Mouse (Mus musculus): ENCODE data around the gene Lcp1. TPM values are rescaled to one million over a fixed set of nuclear protein-coding genes. Genes with fewer than 3 reads are reported as not detected.

The Lcp1 gene
- polyA plus RNA-seq, 1 experiment from 2014 or later = 24.8 TPM

DNA sequence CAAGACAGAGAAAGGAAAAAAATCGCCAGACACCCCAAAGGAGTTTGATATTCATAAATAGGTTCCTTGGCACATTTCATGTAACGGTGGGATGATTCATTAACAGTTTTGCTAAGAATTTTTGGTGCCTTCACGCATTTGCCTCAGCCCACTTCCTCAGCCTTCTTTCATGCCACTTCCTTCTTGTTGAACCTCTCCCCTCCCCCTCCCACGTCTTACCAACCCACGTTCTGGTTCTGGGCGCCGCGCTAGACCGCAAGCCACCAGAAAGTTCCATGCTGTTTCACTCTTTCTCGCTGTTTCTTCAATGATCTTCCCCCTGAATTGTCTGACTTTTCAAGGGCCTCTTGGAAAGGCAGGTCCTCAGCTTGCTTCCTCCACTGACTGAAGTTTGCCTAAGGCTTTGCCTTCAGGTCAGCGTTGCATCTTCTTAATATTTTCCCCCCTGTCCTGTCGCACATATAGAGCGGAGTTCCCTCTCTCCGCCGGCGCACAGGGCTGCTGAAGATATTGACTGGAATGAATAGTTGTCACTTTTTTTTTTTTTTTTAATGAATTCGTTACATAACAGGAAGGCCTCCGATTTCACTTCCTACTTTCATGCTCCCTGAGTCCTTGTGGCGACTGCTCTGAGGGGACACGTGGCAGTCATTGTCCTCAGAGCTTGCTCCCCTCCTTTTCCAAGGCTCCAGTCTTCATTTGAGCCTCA is 48.5 kb downstream of the Lcp1 start:
- Histone ChIP-seq H3K9me3 (no peaks in the 10 kb centered on the region), H3K27me3 (ENCODE audit: poor library complexity, severe bottlenecking) (no peaks in the 10 kb centered on the region), H3K4me3 (no peak overlapping the region), H3K4me1 (peaks cover 7% of the 10 kb centered on the region), H3K36me3 (replicated peaks) (no peaks in the 10 kb centered on the region), H3K27ac (no peak overlapping the region)
- 87% methylated on average over 20 of the region's 20 CpGs for WGBS
- no peak for DNase-seq (ENCODE audit: extremely low spot score, low spot score)

DNA sequence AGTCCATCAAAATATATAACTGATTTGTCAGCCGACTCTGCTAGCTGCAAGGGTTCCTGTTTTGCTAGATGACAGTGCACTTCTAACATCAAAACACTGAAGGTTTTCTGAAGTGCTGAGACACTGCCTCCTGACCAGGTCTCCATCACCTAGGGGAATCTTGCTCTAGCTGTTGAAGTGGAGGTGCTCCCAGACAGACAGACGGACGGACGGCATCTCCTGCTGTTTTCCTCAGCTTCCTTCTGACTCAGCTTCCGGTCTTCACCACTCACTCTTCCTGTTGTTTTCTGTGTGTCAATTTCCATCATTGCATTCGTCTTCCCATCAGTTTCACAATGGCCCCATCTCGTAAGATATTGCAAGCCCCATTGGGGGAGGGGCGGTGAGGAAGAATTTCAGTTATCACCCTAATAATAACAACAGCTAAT is 49.7 kb downstream of the Lcp1 start:
- Histone ChIP-seq H3K27me3 (ENCODE audit: poor library complexity, severe bottlenecking) (no peaks in the 10 kb centered on the region), H3K9me3 (no peaks in the 10 kb centered on the region), H3K27ac (no peak overlapping the region), H3K4me3 (no peak overlapping the region), H3K4me1 (peaks cover 7% of the 10 kb centered on the region), H3K36me3 (replicated peaks) (no peaks in the 10 kb centered on the region)
- 90% methylated on average over 8 of the region's 8 CpGs for WGBS
- no peak for DNase-seq (ENCODE audit: extremely low spot score, low spot score)

DNA sequence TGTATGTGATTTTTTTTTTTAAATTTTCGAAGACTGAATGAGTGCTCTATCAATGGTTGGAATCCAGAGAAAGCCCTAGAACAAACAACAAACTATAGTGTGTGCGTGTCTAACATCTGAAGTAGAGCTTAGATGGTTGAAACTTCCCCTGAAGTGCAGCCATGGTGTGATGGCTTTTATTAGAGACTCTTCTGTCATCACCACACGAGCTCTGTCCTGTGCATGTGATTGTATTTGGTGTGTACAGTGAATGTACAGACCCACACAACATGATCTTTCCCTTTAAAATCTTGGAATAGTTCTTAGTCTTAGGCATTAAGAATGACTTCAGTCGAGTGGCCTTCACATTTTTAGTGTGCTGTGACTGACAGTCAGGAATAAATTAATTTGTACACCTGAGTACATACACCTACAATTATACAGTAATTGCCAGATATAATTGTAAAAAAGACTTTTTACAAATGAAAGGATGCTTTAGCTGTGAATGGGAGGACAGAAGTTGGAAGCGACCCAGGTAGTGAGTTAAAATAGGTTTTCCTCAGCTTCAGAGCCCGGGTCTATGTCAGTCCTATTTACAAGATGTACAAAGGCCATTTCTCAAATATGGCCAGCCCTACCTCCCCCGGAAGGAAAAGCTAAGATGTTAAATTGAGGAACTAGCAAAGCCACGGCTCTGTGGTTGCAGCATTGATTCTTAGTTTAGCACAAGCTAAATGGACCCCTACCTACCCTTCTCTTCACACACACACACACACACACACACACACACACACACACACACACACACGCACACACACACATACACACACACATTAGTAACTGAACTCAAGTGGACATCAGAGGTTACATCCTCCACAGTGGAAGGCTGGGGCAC is 50.4 kb downstream of the Lcp1 start:
- H3K4me1 ChIP-seq = peaks cover 6% of the 10 kb centered on the region
- 85% methylated on average over 9 of the region's 9 CpGs for WGBS
- H3K36me3 ChIP-seq (replicated peaks) = no peaks in the 10 kb centered on the region
- H3K27me3 ChIP-seq (ENCODE audit: poor library complexity, severe bottlenecking) = no peaks in the 10 kb centered on the region
- H3K4me3 ChIP-seq = no peak overlapping the region
- DNase-seq (ENCODE audit: extremely low spot score, low spot score) = no peak
- no peak overlapping the region for H3K27ac ChIP-seq
- H3K9me3 ChIP-seq = no peaks in the 10 kb centered on the region

GRCm38 (mm10) chr14:75182378-75182777 is 51.5 kb downstream of the Lcp1 start:
- H3K4me3 ChIP-seq = no peak overlapping the region
- no peak for DNase-seq (ENCODE audit: extremely low spot score, low spot score)
- WGBS = 88% methylated on average over 4 of the region's 4 CpGs
- H3K27me3 ChIP-seq (ENCODE audit: poor library complexity, severe bottlenecking) = no peaks in the 10 kb centered on the region
- no peaks in the 10 kb centered on the region for H3K36me3 ChIP-seq (replicated peaks)
- no peaks in the 10 kb centered on the region for H3K4me1 ChIP-seq
- H3K27ac ChIP-seq = no peak overlapping the region
- H3K9me3 ChIP-seq = no peaks in the 10 kb centered on the region

DNA sequence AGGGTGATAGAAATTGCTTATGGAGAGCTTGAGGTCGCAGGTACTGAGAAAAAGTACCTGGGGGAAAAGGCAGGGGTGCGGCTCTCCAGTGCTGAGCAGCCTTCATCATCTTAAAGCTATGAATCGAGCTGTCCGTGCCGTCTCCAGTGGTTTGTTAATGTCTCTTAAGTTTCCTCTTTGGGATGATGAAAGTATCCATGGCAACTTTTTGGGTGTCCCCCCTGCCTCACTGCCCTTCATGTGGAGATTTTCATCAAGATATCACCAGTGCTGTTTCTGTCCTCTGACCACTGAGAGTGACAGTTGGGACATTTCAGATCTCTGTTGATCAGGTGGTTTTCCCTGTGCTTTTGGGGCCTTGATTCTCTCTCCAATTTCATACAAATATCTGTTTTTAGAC is 51.9 kb downstream of the Lcp1 start:
- WGBS = 85% methylated on average over 5 of the region's 5 CpGs
- Histone ChIP-seq H3K36me3 (replicated peaks) (no peaks in the 10 kb centered on the region), H3K9me3 (no peaks in the 10 kb centered on the region), H3K4me3 (no peak overlapping the region), H3K27ac (no peak overlapping the region), H3K27me3 (ENCODE audit: poor library complexity, severe bottlenecking) (no peaks in the 10 kb centered on the region), H3K4me1 (no peaks in the 10 kb centered on the region)
- DNase-seq (ENCODE audit: extremely low spot score, low spot score) = no peak

GRCm38 (mm10) chr14:75184069-75184790 is 53.3 kb downstream of the Lcp1 start:
- H3K4me1 ChIP-seq = no peaks in the 10 kb centered on the region
- WGBS = 89% methylated on average over 4 of the region's 4 CpGs
- no peak for DNase-seq (ENCODE audit: extremely low spot score, low spot score)
- no peak overlapping the region for H3K4me3 ChIP-seq
- no peaks in the 10 kb centered on the region for H3K27me3 ChIP-seq (ENCODE audit: poor library complexity, severe bottlenecking)
- H3K27ac ChIP-seq = no peak overlapping the region; the same call in 1 of the 2 replicates
- H3K36me3 ChIP-seq (replicated peaks) = no peaks in the 10 kb centered on the region
- no peaks in the 10 kb centered on the region for H3K9me3 ChIP-seq

DNA sequence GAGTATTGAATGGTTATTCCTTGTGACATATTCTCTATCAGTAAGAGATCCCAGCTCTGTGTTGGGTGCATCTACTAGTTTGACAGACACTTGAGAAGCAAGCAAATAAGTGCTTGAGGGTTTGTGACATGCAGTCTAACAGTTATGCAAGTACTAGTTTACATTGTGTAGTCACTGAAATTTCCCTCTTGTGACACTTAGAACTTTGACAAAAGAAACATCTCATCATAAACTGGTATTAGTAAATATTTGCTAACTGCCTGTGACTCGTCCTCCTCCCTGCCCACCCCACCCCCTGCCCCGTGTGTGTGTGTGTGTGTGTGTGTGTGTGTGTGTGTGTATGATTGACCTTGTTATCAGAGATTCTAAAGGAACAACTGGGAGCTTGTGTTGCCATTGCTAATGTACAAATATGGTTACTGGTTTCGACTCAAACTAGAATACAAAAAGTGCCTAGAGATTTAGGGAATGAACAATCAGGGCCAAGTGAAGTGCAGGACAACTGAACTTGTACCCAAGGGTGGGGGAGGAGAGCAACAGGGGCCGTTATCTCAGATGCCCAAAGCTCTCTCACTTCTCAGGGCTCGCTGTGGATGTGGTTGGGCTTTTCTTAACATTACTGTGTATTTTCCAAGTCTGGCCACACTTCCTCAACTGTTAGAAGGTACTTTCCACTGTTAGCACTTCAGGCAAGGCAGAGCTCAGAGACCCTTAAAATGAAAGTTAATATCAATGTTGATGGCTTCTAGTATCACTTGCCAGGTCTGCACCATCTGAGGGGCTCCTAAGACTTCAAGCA is 55.1 kb downstream of the Lcp1 start:
- 82% methylated on average over 5 of the region's 5 CpGs for WGBS
- no peaks in the 10 kb centered on the region for H3K4me1 ChIP-seq
- no peaks in the 10 kb centered on the region for H3K9me3 ChIP-seq
- no peaks in the 10 kb centered on the region for H3K27me3 ChIP-seq (ENCODE audit: poor library complexity, severe bottlenecking)
- H3K27ac ChIP-seq = no peak overlapping the region
- H3K36me3 ChIP-seq (replicated peaks) = no peaks in the 10 kb centered on the region
- no peak overlapping the region for H3K4me3 ChIP-seq
- no peak for DNase-seq (ENCODE audit: extremely low spot score, low spot score)

GRCm38 (mm10) chr14:75186858-75187415 is 56.0 kb downstream of the Lcp1 start:
- 92% methylated on average over 8 of the region's 8 CpGs for WGBS
- no peaks in the 10 kb centered on the region for H3K4me1 ChIP-seq
- H3K9me3 ChIP-seq = no peaks in the 10 kb centered on the region
- no peak overlapping the region for H3K4me3 ChIP-seq
- H3K36me3 ChIP-seq (replicated peaks) = no peaks in the 10 kb centered on the region
- no peaks in the 10 kb centered on the region for H3K27me3 ChIP-seq (ENCODE audit: poor library complexity, severe bottlenecking)
- no peak for DNase-seq (ENCODE audit: extremely low spot score, low spot score)
- H3K27ac ChIP-seq = no peak overlapping the region

GRCm38 (mm10) chr14:75188521-75188920 is 57.6 kb downstream of the Lcp1 start:
- Histone ChIP-seq H3K36me3 (replicated peaks) (no peaks in the 10 kb centered on the region), H3K9me3 (no peaks in the 10 kb centered on the region), H3K27me3 (ENCODE audit: poor library complexity, severe bottlenecking) (no peaks in the 10 kb centered on the region), H3K4me3 (no peak overlapping the region), H3K27ac (no peak overlapping the region), H3K4me1 (no peaks in the 10 kb centered on the region)
- DNase-seq (ENCODE audit: extremely low spot score, low spot score) = no peak
- whole genome bisulfite sequencing = 67% methylated on average over 6 of the region's 6 CpGs

DNA sequence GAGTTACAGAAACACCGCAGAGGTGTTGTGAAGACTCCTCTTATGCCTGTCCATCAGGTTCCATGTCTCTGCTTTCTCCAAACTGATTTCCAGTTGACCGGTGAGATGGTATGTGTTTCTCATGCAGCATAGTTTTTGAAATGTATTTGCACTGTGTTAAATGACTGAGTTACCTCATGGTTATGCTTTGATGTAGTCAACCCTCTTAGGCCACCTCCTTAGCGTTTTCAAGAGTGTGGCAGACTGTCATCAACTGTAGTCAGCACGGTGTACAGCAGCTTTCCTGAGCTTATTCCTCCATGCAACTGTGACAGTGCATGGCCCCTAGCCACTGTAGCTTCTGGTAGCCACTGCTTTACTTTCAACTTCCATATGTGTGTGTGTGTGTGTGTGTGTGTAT is 58.1 kb downstream of the Lcp1 start:
- Histone ChIP-seq H3K9me3 (no peaks in the 10 kb centered on the region), H3K4me3 (no peak overlapping the region), H3K36me3 (replicated peaks) (no peaks in the 10 kb centered on the region), H3K4me1 (no peaks in the 10 kb centered on the region), H3K27ac (no peak overlapping the region), H3K27me3 (ENCODE audit: poor library complexity, severe bottlenecking) (no peaks in the 10 kb centered on the region)
- no peak for DNase-seq (ENCODE audit: extremely low spot score, low spot score)
- 88% methylated on average over 4 of the region's 4 CpGs for WGBS

GRCm38 (mm10) chr14:75190683-75191082 is 59.8 kb downstream of the Lcp1 start:
- H3K4me1 ChIP-seq = no peaks in the 10 kb centered on the region
- no peaks in the 10 kb centered on the region for H3K36me3 ChIP-seq (replicated peaks)
- no peak overlapping the region for H3K27ac ChIP-seq
- no peaks in the 10 kb centered on the region for H3K27me3 ChIP-seq (ENCODE audit: poor library complexity, severe bottlenecking)
- DNase-seq (ENCODE audit: extremely low spot score, low spot score) = no peak
- no peak overlapping the region for H3K4me3 ChIP-seq
- no peaks in the 10 kb centered on the region for H3K9me3 ChIP-seq
- 88% methylated on average over 4 of the region's 4 CpGs for WGBS

DNA sequence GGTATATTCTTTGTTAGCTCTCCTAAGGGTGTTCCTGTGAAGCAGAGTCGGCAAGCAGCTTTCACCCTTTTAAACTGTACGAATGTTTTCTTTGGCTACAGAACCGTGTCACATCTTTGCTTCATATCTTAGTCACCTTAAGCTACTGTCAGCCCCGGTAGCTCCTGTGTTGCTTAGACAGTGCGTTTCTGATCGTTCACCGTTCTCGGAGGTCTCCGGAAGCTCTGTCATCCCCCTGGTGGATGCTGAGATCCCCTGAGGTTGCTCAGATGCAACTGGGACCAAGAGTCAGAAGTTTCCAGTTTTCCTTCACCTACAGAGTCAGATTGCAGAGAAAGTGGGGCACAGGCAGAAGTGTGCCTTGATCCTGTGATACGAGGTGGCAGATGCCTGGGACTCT is 61.5 kb downstream of the Lcp1 start:
- Histone ChIP-seq H3K9me3 (no peaks in the 10 kb centered on the region), H3K36me3 (replicated peaks) (no peaks in the 10 kb centered on the region), H3K27me3 (ENCODE audit: poor library complexity, severe bottlenecking) (no peaks in the 10 kb centered on the region), H3K4me3 (no peak overlapping the region), H3K27ac (no peak overlapping the region), H3K4me1 (no peaks in the 10 kb centered on the region)
- 89% methylated on average over 10 of the region's 10 CpGs for WGBS
- no peak for DNase-seq (ENCODE audit: extremely low spot score, low spot score)

Data from forebrain, embryonic 10.5 days (tissue).